In the genomic region with DNA sequence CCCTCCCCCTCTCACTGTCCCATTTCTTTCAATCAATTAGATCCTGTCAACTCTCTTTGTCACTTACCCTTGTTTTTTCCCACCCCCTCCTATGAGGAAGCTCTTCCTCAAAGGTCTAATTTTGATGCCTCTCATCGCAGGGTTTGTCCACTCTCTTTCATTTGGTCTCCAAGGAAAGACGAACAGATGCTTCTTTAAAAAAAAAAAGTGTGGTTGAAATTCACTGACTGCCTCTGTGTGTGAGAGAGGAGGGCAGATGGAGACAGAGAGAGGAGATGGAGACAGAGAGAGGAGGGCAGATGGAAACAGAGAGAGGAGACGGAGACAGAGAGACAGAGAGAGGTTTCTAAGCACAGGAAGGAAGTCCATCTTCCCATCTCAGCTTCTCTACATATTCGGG, we compare ENCODE assay signal across 16 mouse cellular contexts.
"Had no signal": no experiment of that assay in that cellular context is flagged by ENCODE, and none has a peak within 500 bp of the region (broad histone marks: within the 10 kb centered on the region; RNA-seq: fewer than 3 reads in every experiment).

No protein-coding gene starts in this region.

- H3K4me1 ChIP-seq: lung, embryonic 15.5 days; megakaryocyte, embryonic 14.5 days; neural tube, embryonic 12.5 days had no signal

- H3K27me3 ChIP-seq: lung, embryonic 15.5 days; midbrain, embryonic 13.5 days; midbrain, embryonic 15.5 days; neural tube, embryonic 12.5 days had no signal

- DNase-seq: lung, adult 2 months; lung, postnatal 14 days; lung, postnatal 36 days; right cerebral cortex, postnatal 14 days; right cerebral cortex, postnatal 4 days; spleen, adult 18-20 months; thymus, adult 18-20 months; thymus, postnatal 25 days; thymus, postnatal 4 days had no signal

- H3K9ac ChIP-seq: lung, embryonic 15.5 days; midbrain, embryonic 13.5 days; midbrain, embryonic 15.5 days; neural tube, embryonic 12.5 days had no signal

- H3K4me2 ChIP-seq: lung, embryonic 15.5 days; midbrain, embryonic 13.5 days; midbrain, embryonic 15.5 days; neural tube, embryonic 12.5 days had no signal

- H3K9me3 ChIP-seq: lung, embryonic 15.5 days; megakaryocyte, embryonic 14.5 days; midbrain, embryonic 13.5 days; midbrain, embryonic 15.5 days; neural tube, embryonic 12.5 days had no signal

- H3K36me3 ChIP-seq: lung, embryonic 15.5 days; midbrain, embryonic 13.5 days; midbrain, embryonic 15.5 days; neural tube, embryonic 12.5 days had no signal

- H3K27ac ChIP-seq: lung, embryonic 15.5 days; macrophage; midbrain, embryonic 13.5 days; midbrain, embryonic 15.5 days; neural tube, embryonic 12.5 days had no signal

- H3K4me3 ChIP-seq: lung, embryonic 15.5 days; megakaryocyte, embryonic 14.5 days; midbrain, embryonic 13.5 days; midbrain, embryonic 15.5 days; neural tube, embryonic 12.5 days had no signal

- ATAC-seq: lung, postnatal 0 days; midbrain, embryonic 13.5 days; midbrain, embryonic 15.5 days had no signal
